Mouse (Mus musculus): ENCODE data around the gene Rfc1.

GRCm38 (mm10) chr5:65324271-65324670 lies 11.2 kb downstream of the Rfc1 start:
- TF ChIP-seq EP300 (IDR thresholded peaks at IDR 0.05; ENCODE audit: low read depth in 1 of 2, low read length in 2 of 2) (no peak), KAT2A (conservative IDR thresholded peaks at IDR 0.05; ENCODE audit: low read depth, low read length) (no peak), ZC3H11A (IDR thresholded peaks at IDR 0.05; ENCODE audit: low read depth, low read length) (no peak), POLR2A (IDR thresholded peaks at IDR 0.05; ENCODE audit: control insufficient read depth in 1 of 2, insufficient read depth in 1 of 2, low read depth in 1 of 2, low read length in 2 of 2, poor library complexity in 1 of 2) (no peak), MAFK (IDR thresholded peaks at IDR 0.05; ENCODE audit: borderline replicate concordance, low read depth, low read length) (no peak), USF1 (IDR thresholded peaks at IDR 0.05; ENCODE audit: low read depth, low read length) (no peak), MEF2A (IDR thresholded peaks at IDR 0.05; ENCODE audit: extremely low read depth, insufficient replicate concordance, low read depth, low read length, poor library complexity, severe bottlenecking) (no peak), POLR2AphosphoS2 (IDR thresholded peaks at IDR 0.05; ENCODE audit: low read length) (no peak), SIN3A (IDR thresholded peaks at IDR 0.05; ENCODE audit: low read length) (no peak), CHD1 (IDR thresholded peaks at IDR 0.05; ENCODE audit: low read depth, low read length) (no peak), NELFE (IDR thresholded peaks at IDR 0.05; ENCODE audit: low read depth, low read length) (no peak)
